Mouse (Mus musculus): ENCODE results near the gene Rapgef3. TPM values are rescaled to one million over a fixed set of nuclear protein-coding genes. Genes with fewer than 3 reads are reported as not detected.

Rapgef3 gene
- polyA plus RNA-seq, 1 experiment from 2014 or later = 5.5 TPM

DNA sequence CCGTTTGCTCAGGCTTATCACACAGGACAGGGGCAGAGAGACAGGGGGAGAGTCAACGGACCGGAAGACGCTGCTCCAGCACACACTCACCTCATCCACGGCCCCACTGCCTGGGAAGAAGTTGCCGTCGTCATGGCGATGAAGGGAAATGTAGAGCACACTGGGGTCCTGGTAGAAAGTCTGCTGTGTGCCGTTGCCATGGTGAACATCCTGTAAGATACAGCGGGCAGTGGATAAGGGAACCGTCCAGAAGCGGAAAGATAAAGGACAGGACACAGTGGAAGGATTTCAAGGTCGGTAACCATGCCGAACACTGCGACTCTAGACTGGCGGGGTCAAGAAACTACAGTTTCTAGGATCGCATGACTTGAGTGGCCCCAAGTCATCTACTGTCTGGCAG lies 30.4 kb upstream of the Rapgef3 start:
- H3K36me3 ChIP-seq (ENCODE audit: control insufficient read depth, insufficient read depth, low read length) = no peaks in the 10 kb centered on the region; the same call in 1 of the 2 replicates

GRCm38 (mm10) chr15:97796674-97797310 lies 29.0 kb upstream of the Rapgef3 start:
- Histone ChIP-seq H3K9me3 (ENCODE audit: control insufficient read depth, low read length) (no peaks in the 10 kb centered on the region), H3K36me3 (ENCODE audit: control insufficient read depth, insufficient read depth, low read length) (no peaks in the 10 kb centered on the region; the same call in 1 of the 2 replicates), H3K27me3 (ENCODE audit: control insufficient read depth, insufficient read depth, low read length) (no peaks in the 10 kb centered on the region), H3K27ac (ENCODE audit: low read depth, low read length) (no peak overlapping the region), H3K4me3 (ENCODE audit: low read depth, low read length) (no peak overlapping the region), H3K4me2 (ENCODE audit: low read depth, low read length, severe bottlenecking) (no peak overlapping the region), H3K9ac (ENCODE audit: low read length) (no peak overlapping the region), H3K4me1 (replicated peaks; ENCODE audit: control insufficient read depth, insufficient read depth, low read length) (peaks cover 4% of the 10 kb centered on the region; the same call in 1 of the 2 replicates)
- ATAC-seq (replicated peaks; ENCODE audit: low FRiP score) (no peak), DNase-seq (ENCODE audit: low spot score) (no peak)
- WGBS = 93% methylated on average over 17 of the region's 17 CpGs

More for the DNA sequence above, 30.4 kb upstream of the Rapgef3 start:
- H3K27ac ChIP-seq (ENCODE audit: low read depth, low read length) = no peak overlapping the region
- H3K4me2 ChIP-seq (ENCODE audit: low read depth, low read length, severe bottlenecking) = no peak overlapping the region
- H3K27me3 ChIP-seq (ENCODE audit: control insufficient read depth, insufficient read depth, low read length) = no peaks in the 10 kb centered on the region
- peak; percentile 70 for ATAC-seq (replicated peaks; ENCODE audit: low FRiP score)
- WGBS = 49% methylated on average over 17 of the region's 17 CpGs
- H3K4me1 ChIP-seq (replicated peaks; ENCODE audit: control insufficient read depth, insufficient read depth, low read length) = peaks cover 8% of the 10 kb centered on the region; the same call in 1 of the 2 replicates
- no peaks in the 10 kb centered on the region for H3K9me3 ChIP-seq (ENCODE audit: control insufficient read depth, low read length)
- no peak overlapping the region for H3K9ac ChIP-seq (ENCODE audit: low read length)
- peak; percentile 73 for DNase-seq (ENCODE audit: low spot score)
- H3K4me3 ChIP-seq (ENCODE audit: low read depth, low read length) = no peak overlapping the region

DNA sequence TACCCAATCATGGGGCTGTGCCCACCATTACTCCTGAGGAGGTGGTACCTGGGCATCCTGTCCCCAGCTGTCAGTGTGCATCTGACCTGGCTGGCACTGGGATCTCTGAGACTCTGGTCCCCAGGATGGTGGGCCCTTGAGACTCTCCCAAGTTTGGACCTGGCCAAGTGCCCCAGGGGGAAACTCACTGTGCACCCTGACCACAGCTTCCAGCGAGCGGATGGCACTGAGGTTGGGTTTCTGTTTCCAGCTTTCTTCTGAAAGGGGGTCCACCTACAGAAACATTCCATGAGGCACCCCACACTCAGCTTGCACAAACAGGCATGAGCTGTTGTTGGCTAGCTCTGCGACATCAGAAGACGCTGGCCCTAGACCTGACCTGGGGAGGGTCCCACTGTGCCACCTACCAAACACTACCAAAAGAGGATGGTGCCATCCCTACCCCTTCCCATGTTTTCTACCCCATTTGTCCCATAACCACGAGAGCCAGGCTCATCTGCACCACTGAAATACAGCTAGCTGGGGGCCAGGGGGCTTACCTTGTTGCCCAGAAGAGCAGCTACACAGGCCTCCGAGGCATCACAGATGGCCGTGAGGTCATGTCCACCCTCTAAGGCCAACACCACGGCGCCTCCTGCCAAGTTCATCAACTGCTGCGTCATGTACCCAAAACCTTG lies 27.9 kb upstream of the Rapgef3 start:
- Histone ChIP-seq H3K27ac (ENCODE audit: low read depth, low read length) (no peak overlapping the region), H3K27me3 (ENCODE audit: control insufficient read depth, insufficient read depth, low read length) (no peaks in the 10 kb centered on the region), H3K9me3 (ENCODE audit: control insufficient read depth, low read length) (no peaks in the 10 kb centered on the region), H3K4me3 (ENCODE audit: low read depth, low read length) (no peak overlapping the region), H3K9ac (ENCODE audit: low read length) (no peak overlapping the region), H3K4me1 (replicated peaks; ENCODE audit: control insufficient read depth, insufficient read depth, low read length) (peaks cover 4% of the 10 kb centered on the region; the same call in 1 of the 2 replicates), H3K36me3 (ENCODE audit: control insufficient read depth, insufficient read depth, low read length) (no peaks in the 10 kb centered on the region; the same call in 1 of the 2 replicates), H3K4me2 (ENCODE audit: low read depth, low read length, severe bottlenecking) (no peak overlapping the region)
- DNase-seq (ENCODE audit: low spot score) (no peak), ATAC-seq (replicated peaks; ENCODE audit: low FRiP score) (no peak)
- 96% methylated on average over 10 of the region's 10 CpGs for WGBS

DNA sequence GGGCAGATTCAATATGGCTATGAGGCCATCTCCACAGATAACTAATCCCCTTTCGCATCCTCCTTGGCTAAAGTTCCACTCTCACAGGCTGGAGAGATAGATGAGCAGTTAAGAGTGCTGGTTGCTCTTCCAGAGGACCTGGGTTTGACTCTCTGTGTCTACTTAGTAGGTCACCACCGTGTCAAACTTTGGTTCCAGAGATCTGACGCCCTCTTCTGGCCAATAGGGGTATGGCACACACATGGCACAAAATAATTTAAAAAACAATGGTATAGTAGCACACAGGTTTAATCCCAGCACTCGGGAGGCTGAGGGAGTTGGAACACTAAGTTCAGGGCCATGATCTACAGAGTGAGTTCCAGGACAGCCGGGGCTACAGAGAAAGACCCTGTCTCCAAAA lies 26.5 kb upstream of the Rapgef3 start:
- Histone ChIP-seq H3K9ac (ENCODE audit: low read length) (no peak overlapping the region), H3K9me3 (ENCODE audit: control insufficient read depth, low read length) (no peaks in the 10 kb centered on the region), H3K4me2 (ENCODE audit: low read depth, low read length, severe bottlenecking) (no peak overlapping the region), H3K27ac (ENCODE audit: low read depth, low read length) (no peak overlapping the region), H3K36me3 (ENCODE audit: control insufficient read depth, insufficient read depth, low read length) (no peaks in the 10 kb centered on the region; the same call in 1 of the 2 replicates), H3K27me3 (ENCODE audit: control insufficient read depth, insufficient read depth, low read length) (no peaks in the 10 kb centered on the region), H3K4me1 (replicated peaks; ENCODE audit: control insufficient read depth, insufficient read depth, low read length) (peaks cover 4% of the 10 kb centered on the region; the same call in 1 of the 2 replicates), H3K4me3 (ENCODE audit: low read depth, low read length) (no peak overlapping the region)
- DNase-seq (ENCODE audit: low spot score) = no peak
- 73% methylated on average over 5 of the region's 5 CpGs for WGBS
- ATAC-seq (replicated peaks; ENCODE audit: low FRiP score) = no peak

DNA sequence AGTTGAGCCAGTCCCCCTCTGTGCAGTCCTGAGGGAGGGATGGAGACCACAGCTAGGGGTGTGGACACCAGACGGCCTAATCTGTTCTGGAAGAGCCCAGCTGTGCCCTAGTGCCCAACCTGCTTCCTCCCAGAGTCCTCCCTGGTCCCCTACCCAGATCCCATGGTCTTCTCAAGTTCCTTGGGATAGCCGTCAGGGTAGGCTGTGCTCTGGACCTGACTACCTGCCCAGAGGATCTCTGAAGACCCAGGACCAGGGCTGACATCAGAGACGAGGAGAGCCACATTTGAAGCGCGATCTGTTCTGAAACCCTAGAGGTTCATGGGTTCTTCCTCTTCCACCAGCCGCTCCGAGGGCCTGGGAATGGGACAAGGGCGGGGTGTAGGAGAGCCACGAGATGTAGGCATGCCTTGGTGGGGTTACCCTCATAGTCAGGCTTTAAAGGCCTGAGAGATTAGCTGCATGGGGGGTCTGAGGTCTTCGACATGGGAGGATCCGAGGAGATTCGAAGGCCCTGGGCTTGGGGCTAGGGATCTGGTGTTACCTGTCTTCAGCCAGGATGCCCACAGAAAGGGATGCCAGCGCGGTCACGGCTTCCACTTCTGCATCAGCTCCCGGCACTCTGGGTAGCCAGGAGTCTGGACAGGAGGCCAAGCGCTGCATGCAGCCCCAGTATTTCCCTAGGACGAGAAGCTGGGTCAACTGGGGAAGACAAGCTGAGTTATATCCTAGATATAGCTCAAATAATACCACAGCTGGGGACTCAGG lies 25.8 kb upstream of the Rapgef3 start:
- Histone ChIP-seq H3K9ac (ENCODE audit: low read length) (no peak overlapping the region), H3K27me3 (ENCODE audit: control insufficient read depth, insufficient read depth, low read length) (no peaks in the 10 kb centered on the region), H3K4me2 (ENCODE audit: low read depth, low read length, severe bottlenecking) (no peak overlapping the region), H3K27ac (ENCODE audit: low read depth, low read length) (no peak overlapping the region), H3K4me1 (replicated peaks; ENCODE audit: control insufficient read depth, insufficient read depth, low read length) (peaks cover 4% of the 10 kb centered on the region; the same call in 1 of the 2 replicates), H3K36me3 (ENCODE audit: control insufficient read depth, insufficient read depth, low read length) (no peaks in the 10 kb centered on the region; the same call in 1 of the 2 replicates), H3K4me3 (ENCODE audit: low read depth, low read length) (no peak overlapping the region), H3K9me3 (ENCODE audit: control insufficient read depth, low read length) (no peaks in the 10 kb centered on the region)
- ATAC-seq (replicated peaks; ENCODE audit: low FRiP score) (no peak), DNase-seq (ENCODE audit: low spot score) (no peak)
- 94% methylated on average over 18 of the region's 18 CpGs for WGBS

DNA sequence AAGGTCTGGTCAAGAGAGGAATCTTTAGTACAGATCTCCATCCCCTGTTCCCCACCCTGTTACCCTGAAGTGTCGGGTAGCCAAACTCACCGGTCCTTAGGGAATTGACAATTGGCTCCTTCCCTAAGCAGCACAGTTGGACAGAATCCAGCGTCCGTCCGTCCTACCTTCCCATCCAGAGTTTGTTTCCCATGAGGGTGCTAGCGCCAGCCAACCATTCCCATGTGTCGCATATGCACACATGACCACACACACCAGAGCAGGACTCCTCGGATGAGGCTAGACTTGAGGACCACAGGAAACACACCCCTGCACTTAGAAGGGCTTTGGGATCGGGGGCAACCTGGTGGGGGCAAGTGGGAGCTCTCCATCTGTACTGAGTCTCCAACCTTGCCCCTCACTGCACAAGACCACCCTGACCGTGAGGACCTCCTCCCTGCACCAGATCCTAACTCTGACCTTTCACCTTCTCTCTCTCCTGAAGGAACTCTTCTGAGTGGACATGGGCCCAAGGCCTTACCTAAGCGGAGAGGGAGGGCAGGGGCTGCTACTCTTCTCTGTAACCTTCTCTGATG lies 23.4 kb upstream of the Rapgef3 start:
- Histone ChIP-seq H3K4me3 (ENCODE audit: low read depth, low read length) (no peak overlapping the region), H3K4me1 (replicated peaks; ENCODE audit: control insufficient read depth, insufficient read depth, low read length) (no peaks in the 10 kb centered on the region), H3K9me3 (ENCODE audit: control insufficient read depth, low read length) (no peaks in the 10 kb centered on the region), H3K36me3 (ENCODE audit: control insufficient read depth, insufficient read depth, low read length) (no peaks in the 10 kb centered on the region; the same call in 1 of the 2 replicates), H3K27me3 (ENCODE audit: control insufficient read depth, insufficient read depth, low read length) (no peaks in the 10 kb centered on the region), H3K9ac (ENCODE audit: low read length) (no peak overlapping the region), H3K27ac (ENCODE audit: low read depth, low read length) (no peak overlapping the region), H3K4me2 (ENCODE audit: low read depth, low read length, severe bottlenecking) (no peak overlapping the region)
- ATAC-seq (replicated peaks; ENCODE audit: low FRiP score) (no peak), DNase-seq (ENCODE audit: low spot score) (no peak)
- 93% methylated on average over 11 of the region's 11 CpGs for WGBS

- no peak overlapping the region for H3K4me3 ChIP-seq (ENCODE audit: low read depth, low read length)
- no peak overlapping the region for H3K27ac ChIP-seq (ENCODE audit: low read depth, low read length)
- H3K4me2 ChIP-seq (ENCODE audit: low read depth, low read length, severe bottlenecking) = no peak overlapping the region
- H3K4me1 ChIP-seq (replicated peaks; ENCODE audit: control insufficient read depth, insufficient read depth, low read length) = peaks cover under 1% of the 10 kb centered on the region; the same call in 1 of the 2 replicates
- ATAC-seq (replicated peaks; ENCODE audit: low FRiP score) (peak; percentile 31; the same call in 1 of the 2 replicates), DNase-seq (ENCODE audit: low spot score) (peak; percentile 81)
- WGBS = 57% methylated on average over 20 of the region's 20 CpGs
- no peaks in the 10 kb centered on the region; the same call in 1 of the 2 replicates for H3K36me3 ChIP-seq (ENCODE audit: control insufficient read depth, insufficient read depth, low read length)
- no peaks in the 10 kb centered on the region for H3K9me3 ChIP-seq (ENCODE audit: control insufficient read depth, low read length)
- no peaks in the 10 kb centered on the region for H3K27me3 ChIP-seq (ENCODE audit: control insufficient read depth, insufficient read depth, low read length)
- no peak overlapping the region for H3K9ac ChIP-seq (ENCODE audit: low read length)
These were observed 22.2 kb upstream of the Rapgef3 start for GRCm38 (mm10) chr15:97789761-97790505.

GRCm38 (mm10) chr15:97788821-97789220 lies 21.0 kb upstream of the Rapgef3 start:
- H3K36me3 ChIP-seq (ENCODE audit: control insufficient read depth, insufficient read depth, low read length) = no peaks in the 10 kb centered on the region
- H3K4me3 ChIP-seq (ENCODE audit: low read depth, low read length) = no peak overlapping the region
- H3K9ac ChIP-seq (ENCODE audit: low read length) = no peak overlapping the region
- no peak overlapping the region for H3K4me2 ChIP-seq (ENCODE audit: low read depth, low read length, severe bottlenecking)
- H3K27ac ChIP-seq (ENCODE audit: low read depth, low read length) = no peak overlapping the region
- WGBS = 74% methylated on average over 6 of the region's 6 CpGs
- no peaks in the 10 kb centered on the region for H3K9me3 ChIP-seq (ENCODE audit: control insufficient read depth, low read length)
- ATAC-seq (replicated peaks; ENCODE audit: low FRiP score) (no peak), DNase-seq (ENCODE audit: low spot score) (no peak)
- H3K4me1 ChIP-seq (replicated peaks; ENCODE audit: control insufficient read depth, insufficient read depth, low read length) = peaks cover 5% of the 10 kb centered on the region; the same call in 1 of the 2 replicates
- no peaks in the 10 kb centered on the region for H3K27me3 ChIP-seq (ENCODE audit: control insufficient read depth, insufficient read depth, low read length)

Measured in forebrain, embryonic 11.5 days (tissue).